Mouse (Mus musculus) heart, adult 8-10 months (tissue): ENCODE data around the gene Lrrc57. TPM values are rescaled to one million over a fixed set of nuclear protein-coding genes. Genes with fewer than 3 reads are reported as not detected.

Experiments used
- DNase-seq: peaks from one replicate; pipeline ENCODE4 v3.0.0; 2022; ENCODE audit warnings: low spot score
- total RNA-seq, 4 experiments: library from RNA; stranded (reverse); gene quantifications; 2 replicates each; pipeline ENCODE4 v1.2.4; 2022

Lrrc57 gene
- 10 to 100 TPM; 14.3 to 21.5 (median 17.8) TPM for total RNA-seq

DNA sequence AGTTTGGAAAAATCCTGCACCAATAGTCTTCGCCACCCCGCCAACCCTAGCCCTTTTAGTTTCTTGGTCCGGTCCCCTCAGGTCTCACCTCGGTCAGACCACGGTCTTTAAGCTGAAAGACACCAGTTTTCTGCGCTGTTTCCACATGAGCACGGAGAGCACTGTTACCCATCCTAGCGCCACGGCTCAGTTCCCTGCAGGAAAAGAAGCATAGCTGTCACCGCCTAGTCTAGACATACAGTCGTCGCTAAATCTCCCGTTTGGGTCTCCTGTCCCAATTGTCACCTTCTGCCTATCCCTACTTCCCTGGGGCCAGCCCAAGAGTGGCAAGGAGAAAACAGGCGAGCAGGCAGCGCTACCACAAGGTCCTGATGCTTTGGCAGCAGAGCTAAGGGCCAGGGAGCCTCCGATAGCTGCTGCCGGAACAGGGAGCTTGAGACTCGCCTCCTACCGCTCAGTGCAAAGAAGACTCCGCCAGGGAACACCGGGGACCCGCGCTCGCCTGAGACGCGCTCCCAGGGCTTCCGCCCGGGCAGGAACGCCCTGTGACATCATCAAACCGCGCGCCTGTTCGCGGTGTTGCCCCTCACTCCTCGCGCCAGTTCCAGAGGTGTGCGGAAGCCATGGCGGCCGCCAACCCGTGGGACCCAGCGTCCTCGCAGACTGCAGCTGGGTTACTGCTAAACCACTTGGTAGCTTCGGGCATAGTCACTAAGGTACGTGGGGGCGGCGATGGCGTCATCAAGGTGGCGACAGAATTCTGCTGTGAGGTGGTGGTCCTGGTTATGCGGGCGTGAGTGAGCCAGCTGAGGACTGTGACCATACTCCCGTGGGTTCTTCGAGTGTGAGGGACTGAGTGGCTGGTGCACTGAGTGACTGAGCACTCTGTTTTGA is at the start of gene Lrrc57, which contains the start of gene Haus2:
Gene Lrrc57 (minus strand): TSS at position 691 of the 894 bp plus-strand sequence.
Gene Haus2 (plus strand): TSS at position 554 of the 894 bp plus-strand sequence.
- DNase-seq = peak; percentile 84

DNA sequence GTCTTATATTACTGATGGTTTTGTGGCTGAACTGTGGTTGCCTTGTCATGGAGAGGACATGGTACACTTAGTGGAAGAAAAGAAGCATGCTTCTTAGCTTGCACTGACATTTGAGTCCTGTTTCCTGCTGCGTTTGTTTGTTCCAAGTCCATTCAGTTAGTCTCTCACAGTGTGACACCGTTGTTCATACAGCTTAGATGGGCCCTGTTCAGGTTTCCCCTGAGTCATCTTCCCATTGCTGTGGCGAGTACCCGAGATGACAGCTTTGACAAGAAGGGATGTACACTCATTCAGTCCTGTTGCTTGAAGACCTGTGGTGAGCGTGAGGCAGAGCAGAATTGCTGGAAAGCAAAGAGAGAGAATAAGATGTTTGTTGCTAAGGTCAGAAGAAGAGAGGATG is 49.2 kb upstream of the Lrrc57 start:
- DNase-seq = no peak

DNA sequence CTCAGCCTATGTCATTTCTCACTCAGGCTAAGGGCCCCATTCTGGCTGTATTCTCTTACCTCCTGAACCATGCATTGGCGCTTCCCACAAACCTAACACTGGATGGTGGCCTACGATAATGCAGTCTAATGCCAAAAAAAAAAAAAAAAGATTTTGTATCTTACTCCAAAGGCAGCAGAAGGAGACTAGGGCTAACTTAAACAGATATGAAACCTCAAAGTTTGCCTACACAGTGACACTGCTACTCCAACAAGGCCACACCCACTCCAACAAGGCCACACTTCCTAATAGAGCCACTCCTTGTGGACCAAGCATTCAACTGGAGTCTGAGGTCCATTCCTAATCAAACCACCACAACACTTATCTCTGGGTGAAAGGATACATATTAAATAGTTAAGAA is 47.4 kb upstream of the Lrrc57 start:
- no peak for DNase-seq

DNA sequence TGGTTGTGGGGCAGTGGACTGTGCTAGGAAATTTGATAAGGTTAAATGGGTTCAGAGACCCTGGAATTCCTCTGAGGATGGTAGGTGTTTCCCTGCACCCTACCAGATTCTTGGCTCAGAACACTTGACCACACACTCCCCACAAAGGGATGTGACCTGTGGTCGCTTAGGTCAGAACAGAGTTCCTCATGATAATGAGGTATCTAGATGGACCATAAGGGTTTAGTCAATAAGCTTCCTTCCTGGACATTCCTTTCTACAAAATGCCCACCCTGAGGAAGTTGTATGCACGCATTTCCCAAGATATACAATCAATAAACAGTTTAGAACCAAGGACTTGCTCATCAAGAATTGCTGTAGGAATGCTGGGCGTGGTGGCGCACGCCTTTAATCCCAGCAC is 46.6 kb upstream of the Lrrc57 start:
- no peak for DNase-seq

DNA sequence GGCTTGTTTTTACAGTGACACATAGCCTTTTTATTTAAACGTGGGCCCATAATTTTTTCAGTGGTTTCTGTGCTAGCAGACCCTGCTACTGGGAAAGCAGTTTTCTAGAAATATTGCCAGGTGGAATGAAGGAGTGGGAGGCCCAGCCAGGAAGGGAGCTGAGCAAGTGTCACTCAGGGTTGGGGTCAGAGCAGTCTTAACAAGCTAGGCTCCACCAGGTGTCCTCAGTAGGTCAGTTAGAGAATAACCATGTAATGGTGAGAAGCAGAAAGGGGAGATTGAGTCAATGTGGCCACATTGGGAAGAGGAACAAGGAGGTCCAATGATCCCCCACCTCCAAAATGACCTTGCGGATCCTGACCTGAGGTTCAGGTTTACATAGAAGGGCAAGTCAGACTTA is 45.4 kb upstream of the Lrrc57 start:
- no peak for DNase-seq

DNA sequence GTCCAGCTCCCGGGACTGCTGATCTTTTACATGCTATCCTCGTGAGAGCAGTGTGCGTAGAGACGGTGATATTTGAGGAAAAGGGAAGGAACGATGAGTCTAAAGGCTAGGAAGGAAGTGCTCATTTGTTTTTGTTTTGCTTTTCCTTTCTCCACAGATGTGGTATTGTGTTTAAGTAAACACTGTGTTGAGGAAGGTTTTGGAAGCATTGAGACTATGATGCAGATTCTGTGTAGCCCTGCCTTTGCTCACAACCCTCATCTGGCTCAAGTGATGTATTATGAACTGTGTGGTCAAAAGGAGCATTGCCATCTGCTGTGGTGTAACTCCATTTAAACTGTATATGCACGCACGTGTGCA is 43.6 kb upstream of the Lrrc57 start:
- DNase-seq = no peak

DNA sequence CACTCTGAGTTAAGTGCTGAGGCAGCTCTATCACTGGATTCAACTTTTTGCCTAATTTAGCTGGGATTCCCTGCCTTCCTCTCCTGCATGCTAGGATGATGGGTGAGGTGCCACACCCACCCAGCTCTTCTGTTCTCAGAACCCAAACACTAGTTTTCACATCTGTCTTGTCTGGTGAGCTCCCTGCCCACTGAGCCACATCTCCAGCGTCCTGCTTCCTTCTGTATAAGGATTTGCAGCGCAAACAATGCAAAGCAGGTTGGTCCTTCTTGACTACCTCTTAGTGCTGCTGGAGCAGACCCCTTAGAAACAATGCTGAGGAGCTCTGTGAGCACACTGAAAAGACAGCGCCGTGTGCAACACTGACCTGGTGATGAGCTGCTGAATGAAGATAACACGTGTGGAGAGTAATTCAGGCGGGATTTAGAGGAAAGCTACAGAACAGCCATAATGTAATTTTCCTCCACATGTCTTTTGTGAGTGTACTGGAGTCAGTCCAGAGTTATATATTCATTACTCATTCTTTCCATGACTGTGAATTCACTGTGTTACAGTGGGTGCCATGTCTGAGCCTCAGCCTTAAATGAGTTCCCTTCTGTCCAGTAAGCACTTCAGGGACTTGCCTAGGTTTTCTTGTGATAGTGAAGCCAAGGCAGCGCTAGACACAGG is 43.1 kb upstream of the Lrrc57 start:
- no peak for DNase-seq

DNA sequence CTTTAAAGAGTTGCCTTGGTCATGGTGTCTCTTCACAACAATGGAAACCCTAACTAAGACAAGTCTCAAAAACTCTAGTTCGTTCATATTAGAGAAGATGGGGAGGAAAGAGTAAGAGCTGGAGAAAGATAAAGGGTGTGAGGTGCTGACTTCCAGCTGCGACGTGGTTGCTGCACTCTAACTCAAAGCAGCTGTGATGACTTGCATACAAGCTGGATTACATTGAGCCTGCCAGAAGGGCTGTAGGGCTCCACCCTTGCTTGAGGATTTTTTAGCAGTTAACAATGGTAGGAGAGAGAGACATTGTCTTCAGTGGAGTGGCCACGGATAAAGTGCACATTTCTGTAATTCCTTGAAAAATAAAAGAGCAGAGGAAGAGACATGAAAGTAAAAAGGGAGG is 37.5 kb upstream of the Lrrc57 start:
- DNase-seq = no peak

DNA sequence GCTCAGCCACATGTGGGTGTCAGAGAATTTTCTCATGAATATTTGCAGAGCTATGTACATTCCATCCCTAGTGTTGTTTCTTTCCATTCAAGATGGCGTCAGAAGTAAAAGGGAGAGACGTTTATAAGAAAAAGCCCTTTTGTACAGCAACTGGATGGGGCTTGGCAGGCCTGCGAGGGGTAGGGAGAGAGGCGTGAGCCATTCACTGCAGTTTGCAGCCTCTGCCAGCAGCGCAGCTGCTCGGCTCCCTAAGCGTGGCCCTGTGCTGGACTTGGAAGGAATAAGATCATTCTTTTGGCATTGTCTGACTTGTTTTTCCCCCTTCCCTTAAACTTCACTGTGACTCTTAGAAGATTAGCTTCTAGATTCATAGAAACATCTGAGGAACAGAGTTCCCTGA is 34.5 kb upstream of the Lrrc57 start:
- peak; percentile 65 for DNase-seq

DNA sequence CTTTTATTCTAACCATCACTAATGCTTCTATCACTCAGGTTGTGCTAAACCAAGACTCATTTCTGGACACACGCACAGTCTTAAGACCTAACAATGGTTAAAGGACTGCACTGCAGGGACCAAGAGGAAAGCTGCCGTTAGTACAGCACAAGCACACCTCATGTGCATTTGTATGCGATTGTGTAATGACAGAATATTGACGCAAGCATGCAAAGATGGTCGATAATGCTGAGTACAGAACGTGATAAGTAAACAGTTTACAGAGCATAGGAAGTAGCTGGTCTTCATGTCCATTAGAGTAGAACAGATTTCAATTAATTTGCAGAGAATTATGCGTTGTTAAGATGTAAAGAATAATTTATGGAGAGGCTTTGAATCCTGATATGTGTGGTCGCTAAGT is 31.5 kb upstream of the Lrrc57 start:
- DNase-seq = no peak

DNA sequence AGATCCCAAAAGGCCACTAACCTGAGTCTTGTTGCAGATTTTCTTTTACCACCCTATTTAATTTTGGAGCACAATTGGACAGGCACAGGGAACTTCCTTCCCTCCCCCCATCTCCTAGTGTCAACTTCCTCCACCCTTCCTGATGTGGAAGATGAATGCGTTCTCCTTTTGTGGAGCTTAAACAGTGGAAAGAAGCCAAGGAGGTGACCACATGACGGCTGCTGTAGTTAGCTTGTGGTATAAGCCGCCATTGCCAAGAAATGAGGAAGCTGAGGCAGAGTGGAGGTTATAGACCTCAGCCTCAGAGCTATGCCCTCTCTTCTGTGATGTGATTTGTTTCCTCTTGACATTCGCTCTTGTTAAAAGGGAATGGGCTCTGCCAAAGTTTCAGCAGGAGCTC is 22.6 kb upstream of the Lrrc57 start:
- DNase-seq = peak; percentile 82

DNA sequence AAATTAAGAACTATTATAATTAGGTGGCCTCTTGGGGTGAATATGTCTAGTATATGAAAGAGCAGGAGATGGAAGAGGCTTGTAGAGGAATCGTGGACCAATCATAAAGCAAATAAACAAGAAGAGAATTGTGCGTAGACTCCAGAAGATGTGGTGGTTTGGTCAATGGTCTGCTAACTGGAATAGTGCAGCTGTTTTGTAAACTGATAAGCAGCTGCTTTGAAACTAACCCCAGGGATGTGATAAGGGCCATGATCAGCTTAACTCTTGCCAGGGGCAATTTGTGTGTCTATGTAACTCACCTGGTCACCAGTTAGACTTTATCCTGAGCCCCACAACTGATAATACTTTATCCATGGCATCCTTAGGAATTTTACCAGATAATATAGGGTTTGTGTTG is 22.2 kb upstream of the Lrrc57 start:
- no peak for DNase-seq

DNA sequence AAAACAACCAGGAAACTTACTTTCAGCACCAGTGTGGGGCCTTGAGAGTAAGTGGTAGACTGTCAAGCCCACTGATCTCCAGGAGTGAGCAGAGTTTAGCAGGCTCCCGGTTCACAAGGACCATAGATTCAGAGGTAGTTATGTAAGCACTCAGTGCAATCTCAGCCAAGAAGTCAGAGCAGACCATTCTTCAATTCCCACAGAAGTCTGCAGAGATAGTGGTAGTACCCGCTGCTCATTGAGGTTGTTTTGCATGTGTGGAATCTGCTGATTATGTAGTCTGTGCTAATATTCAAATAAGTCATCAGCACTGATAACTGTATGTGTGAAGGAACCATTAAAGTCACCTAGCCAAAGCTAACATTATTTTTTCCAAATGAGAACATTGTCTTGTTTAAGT is 21.3 kb upstream of the Lrrc57 start:
- no peak for DNase-seq

DNA sequence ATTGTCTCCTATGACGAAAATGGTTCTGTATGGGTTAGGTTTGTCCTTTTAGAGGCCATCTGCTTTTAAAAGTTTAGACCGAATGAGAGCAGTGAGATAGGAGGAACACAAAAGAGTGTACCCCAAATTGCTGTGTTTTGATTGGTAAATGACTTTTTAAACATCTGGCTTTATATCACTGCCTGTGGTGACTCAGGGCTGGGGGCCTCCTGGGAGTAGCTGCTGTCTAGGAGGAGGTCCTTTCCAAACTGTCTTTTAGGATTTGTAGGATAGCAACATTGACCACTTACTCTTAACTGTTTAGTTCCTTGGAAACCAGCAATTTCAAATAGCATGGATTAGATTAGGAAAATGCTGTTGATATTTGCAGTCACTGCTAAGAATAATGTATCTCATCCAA is 20.9 kb upstream of the Lrrc57 start:
- DNase-seq = no peak

DNA sequence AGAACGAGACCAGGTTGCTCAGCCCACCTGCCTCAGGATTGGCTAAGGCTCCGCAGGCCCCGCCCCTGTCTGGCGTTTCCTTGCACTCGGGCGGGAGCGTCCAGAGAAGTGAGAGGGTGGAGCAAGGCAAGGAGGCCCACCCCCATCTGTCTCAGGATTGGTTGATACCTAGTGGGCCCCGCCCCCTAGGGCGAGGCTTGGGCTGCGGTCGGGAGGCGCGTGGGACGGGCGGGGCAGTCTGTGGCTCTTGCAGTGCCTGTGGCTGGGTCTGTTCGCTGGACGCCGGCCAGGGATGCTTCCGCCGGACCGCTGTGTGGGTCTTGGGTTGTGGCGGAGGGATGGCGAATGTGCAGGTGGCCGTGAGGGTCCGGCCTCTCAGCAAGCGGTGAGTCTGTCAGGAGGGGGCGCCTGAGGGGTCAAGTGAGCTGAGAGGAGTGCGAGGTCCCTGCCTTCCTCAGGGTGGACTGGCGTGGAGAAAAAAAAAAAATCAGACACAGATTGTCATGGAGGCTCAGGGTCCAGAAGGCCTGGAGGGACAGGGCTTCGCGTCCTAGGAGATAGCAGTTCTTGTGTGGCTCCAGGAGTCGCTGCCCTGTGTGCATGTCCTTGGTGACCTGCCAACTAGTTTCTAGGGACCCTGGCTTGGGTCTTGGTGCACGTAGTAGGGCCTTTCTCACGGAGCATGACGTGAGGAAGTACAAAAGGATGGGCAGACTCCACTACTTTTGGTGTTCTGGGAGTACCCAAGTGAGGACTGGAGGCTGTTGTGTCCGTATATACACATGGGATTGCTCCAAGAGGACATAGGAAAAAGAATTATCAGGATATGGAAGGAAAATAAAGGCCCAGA is 19.8 kb upstream of the Lrrc57 start, which contains the start of gene Stard9:
Gene Stard9 (plus strand): TSS at position 236 of the 850 bp plus-strand sequence.
- DNase-seq = peak; percentile 98

DNA sequence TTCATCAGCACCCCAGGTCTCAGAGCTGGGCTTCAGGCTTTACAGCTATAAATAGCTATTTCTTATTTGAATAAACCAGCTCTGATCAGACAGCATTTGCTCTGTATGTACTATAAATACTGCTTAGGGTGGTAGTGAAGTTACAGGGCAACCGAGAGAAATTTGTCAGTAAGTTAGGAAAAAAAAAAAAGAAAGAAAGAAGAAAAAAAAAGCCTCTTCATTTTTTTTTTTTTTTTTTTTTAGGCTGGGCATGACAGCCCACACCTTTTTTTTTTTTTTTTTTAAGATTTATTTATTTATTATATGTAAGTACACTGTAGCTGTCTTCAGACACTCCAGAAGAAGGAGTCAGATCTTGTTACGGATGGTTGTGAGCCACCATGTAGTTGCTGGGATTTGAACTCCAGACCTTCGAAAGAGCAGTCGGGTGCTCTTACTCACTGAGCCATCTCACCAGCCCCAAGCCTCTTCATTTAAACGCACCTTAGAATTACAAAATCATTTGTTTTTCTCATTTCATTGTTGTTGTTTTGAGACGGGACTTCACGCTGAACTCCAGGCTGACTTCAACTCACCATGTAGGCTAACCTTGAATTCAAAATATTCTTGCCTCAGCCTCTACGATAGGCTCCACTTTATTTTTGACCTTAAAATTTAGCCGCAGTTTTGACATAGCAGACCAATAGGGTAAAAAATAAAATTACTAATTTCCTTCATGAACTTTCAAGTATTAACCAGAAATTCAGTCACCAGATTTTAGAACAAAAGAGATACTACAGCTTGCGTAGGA is 19.0 kb upstream of the Lrrc57 start:
- DNase-seq = no peak

DNA sequence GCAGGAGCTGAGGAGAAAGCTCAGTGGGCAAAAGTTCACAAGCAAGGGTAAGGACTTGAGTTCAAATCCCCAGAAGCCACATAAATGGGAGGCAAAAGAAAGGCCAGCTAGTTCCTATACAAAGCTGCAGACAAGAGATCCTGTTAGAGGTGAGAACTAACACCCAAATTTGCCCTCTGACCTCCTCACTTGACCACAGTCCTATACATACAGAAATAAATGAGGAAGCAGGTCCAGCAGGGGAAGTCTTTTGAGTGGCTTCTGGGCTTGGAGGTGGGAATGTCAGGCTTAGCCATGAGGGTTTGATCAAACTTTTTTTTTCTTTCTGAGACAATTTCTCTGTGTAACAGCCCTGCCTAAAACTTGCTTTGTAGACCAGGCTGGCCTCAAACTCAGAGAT is 13.6 kb upstream of the Lrrc57 start:
- DNase-seq = no peak

DNA sequence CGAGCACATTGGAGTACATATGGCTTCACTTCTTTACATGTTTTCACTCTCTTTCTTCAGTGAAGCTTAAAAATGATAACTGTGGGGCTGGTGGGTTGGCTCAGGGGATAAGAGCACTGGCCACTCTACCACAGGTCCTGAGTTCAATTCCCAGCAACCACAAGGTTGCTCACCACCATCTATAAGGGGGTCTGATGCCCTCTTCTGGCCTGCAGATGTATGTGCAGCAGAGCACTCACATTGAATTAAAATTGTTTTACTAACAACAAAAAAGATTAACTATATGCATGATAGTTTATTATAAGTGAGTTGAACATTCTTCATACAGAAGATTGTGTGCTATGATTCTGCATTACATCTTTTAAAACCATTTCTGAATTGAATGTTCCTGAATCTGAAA is 10.2 kb upstream of the Lrrc57 start:
- DNase-seq = no peak

DNA sequence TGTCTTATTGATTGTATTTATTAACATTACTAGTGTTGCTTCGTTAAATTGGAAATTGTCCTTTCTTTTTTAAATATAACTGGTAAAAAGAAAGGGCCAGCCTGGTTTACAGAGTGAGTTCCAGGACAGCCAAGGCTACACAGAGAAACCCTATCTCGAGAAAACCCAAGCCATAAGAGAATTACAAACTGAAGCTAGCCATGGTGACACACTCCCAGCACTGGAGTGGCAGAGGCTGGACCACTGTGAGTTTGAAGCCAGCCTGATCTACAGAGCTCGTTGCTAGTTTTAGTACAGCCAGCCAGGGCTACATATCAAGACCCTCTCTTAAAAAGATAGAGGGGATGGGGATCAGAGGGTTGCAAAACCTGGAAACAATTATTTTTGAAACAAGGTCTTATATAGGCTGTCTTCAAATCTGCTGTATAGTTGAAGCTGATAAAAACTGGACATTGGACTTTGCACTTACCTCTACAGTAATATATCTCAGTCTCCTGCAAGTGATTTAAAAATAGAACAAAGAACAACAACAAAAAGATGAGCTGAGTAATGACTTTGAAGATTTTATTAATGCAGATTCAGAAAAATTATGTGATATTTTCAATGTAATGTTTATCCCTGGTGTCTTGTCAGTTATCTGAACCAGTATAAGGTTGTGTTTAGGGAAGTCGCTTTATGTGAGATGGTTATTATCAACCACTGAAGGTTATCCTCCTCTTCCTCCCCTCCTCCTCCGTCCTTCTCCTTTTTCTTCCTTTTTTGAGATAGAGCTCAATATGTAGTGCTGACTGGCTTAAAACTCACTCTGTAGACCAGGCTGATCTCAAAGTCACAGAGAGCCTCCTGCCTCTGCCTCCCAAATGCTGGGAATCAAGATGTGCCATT is 7.2 kb upstream of the Lrrc57 start:
- no peak for DNase-seq

DNA sequence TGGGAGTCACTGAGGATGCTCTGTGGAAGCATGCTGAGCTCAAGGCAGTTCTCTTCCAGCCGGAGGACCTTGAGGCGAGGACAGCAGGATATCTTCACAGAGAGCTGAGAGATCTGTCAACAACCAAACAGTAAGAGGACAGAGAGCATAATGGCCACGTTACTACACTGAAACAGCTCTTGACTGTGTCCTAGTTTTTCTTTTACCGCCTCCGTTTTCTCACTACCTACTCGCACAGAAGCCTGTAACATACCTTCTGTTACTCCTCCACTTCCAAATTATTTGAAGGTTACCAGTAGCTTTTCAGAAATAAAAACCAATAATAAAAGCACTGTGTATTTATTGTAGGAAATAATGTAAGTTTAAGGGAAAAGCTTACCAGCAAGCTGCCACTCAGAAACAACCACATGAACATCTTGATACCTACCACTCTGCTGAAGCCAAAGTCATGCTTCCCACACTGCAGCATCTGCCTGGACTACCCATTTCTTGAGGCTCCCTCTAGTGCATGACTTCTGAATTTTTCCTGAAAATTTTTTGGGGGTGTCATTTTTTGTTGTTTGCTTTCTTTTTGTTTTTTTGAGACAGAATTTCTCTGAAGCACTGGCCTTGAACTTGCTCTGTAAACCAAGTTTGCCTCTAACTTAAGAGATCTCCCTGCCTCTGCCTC is 3.2 kb downstream of the Lrrc57 start:
- peak; percentile 18 for DNase-seq
